Mouse (Mus musculus): Measurements from ENCODE around the gene Arel1. TPM values are rescaled to one million over a fixed set of nuclear protein-coding genes. Genes with fewer than 3 reads are reported as not detected.
A peak's percentile ranks its signal among the peaks of the same experiment; 100 is the strongest.

Gene Arel1
- polyA plus RNA-seq (2017; shearing (Covaris generic)), result 10 to 100 TPM; 21.6 to 31.4 (median 28.6) TPM

DNA sequence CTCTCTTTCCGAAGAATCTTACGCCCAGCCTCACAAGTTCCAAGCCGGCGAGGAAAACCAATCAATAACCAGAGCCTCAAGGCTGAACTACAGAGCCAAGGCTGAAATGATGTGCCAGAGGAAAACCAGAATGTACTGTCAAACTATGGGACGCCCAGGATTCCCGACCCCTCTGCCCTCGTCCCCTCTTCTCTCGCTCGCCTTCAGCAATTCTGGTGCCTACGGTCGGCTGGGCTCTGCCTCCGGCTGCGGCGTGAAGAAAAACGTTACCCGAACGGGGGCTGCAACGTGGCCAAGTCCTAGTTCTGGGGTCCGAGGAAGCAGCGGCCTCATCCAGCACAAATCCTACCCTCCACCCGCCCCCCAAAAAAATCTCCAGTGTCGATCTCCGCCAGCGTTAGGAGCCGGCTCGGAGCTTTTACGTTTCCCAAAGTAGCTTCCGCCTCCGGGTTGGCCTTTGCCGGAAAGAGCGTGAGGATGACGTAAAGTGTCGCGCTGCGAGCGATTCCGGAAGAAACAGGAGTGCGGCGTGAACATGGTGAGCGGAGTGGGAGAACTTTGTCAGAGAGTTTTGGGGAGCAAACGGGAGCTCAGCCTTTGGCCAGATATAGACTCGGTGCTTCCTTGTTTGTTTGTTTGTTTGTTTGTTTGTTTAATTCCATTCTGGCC is at the start of gene Arel1, which contains the start of gene Fcf1:
Arel1 (minus strand) TSS at position 473 of the 669 bp plus-strand sequence.
Fcf1 (plus strand) TSS at position 470 of the 669 bp plus-strand sequence.
- ATAC-seq, result peak; percentile 77

DNA sequence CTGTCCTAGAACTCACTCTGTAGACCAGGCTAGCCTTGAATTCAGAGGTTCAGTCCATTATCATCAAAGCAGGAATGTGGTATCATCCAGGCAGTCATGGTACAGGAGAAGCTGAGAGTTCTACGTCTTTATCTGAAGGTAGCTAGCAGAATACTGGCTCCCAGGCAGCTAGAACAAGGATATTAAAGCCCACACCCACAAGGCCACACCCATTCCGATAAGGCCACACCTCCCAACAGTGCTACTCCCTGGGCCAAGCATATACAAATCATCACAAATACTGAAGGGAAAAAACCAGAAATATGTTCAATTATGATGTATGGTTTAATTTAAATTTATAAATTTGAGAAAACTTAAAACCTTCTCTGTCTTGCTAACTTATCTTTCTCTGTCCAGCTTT is 41.5 kb upstream of the Arel1 start:
- no peak for ATAC-seq

DNA sequence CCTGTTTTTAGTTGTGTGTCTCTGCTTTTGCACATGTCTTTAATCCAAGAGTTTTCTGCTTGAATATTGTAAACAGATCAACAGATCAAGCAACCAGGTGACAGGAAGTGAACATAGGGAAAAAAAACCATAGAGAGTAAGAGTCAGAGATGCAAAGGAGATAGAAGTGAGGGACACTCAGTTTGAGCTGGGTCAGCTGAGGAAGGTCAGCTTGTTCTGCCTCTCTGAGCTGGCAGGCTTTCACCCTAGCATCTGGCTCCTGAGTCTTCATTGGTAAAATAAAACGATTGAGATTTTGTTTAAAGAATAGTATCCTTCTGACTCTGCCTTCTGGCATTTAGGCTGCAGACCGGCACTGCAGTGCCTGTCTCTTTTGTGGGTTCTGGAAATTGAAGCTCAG is 39.8 kb upstream of the Arel1 start:
- ATAC-seq, result no peak

DNA sequence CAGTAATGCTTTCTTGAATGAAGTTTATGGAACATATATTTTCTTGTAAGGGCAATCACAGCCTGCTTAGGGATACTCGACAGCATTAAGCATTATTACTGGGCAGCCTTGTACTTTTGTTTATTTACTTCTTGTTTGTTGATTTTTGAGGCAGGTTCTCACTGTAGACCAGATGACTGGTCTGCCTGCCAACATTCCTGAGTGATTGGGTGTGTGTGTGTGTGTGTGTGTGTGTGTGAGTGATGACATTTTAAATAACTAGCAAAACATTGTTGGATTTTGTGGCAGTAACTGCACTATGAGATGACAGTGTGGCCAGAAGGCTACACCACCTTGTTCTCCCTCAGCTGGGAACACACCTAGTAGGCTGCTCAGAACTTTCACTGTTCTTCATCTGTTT is 39.1 kb upstream of the Arel1 start:
- no peak for ATAC-seq

DNA sequence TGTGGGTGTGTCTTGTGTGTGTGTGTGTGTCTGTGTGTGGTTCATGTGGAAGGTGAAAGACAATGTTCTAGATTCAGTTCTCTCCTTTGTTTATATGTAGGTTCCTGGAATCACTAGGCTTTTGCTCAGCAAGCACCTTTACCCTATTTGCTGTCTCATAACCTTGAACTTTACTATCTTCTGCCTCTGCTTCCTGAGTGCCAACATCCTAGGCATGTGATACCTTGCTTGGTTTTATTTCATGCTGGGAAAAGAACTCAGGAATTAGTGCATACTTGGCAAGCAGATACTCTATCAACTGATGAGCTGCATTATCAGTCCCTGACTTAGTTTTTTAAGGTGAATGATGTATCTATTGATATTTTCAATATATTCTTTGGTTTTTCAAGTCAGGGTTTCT is 36.3 kb upstream of the Arel1 start:
- ATAC-seq, result no peak

DNA sequence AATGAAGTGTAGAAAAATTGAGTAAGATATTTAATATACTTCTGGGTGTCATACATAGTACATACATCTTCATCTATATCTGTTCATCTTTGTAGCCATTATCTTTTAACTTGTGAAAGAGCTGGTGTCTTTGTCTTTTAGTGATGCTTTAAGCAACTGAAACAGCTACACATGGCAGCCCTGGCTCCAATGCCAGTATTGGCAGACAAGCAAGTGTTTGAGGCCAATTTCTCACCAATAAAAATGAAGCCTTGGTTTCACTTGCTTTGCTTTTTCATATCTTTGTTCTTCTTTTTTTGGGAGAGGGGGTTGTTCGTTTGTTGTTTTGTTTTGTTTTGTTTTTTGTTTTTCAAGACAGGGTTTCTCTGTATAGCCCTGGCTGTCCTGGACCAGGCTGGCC is 35.5 kb upstream of the Arel1 start:
- ATAC-seq, result no peak

DNA sequence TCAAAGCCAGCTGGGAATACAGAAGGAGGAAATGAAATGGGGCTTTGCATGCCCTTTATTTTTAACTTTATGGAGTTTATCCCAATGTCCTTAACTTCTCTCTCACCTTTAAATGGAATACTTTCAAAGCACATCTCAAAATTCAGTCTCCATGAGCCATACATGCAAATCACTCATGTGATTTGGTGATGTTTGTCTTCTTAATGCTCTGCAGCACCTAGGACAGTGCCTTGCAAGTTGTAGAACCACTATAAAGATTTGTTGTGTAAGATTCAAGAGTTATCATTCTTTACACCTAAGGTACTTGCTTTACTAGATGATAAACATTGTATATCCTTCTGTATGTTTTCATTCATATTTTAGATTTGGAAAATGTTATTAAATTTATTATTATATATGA is 28.4 kb upstream of the Arel1 start:
- no peak for ATAC-seq

DNA sequence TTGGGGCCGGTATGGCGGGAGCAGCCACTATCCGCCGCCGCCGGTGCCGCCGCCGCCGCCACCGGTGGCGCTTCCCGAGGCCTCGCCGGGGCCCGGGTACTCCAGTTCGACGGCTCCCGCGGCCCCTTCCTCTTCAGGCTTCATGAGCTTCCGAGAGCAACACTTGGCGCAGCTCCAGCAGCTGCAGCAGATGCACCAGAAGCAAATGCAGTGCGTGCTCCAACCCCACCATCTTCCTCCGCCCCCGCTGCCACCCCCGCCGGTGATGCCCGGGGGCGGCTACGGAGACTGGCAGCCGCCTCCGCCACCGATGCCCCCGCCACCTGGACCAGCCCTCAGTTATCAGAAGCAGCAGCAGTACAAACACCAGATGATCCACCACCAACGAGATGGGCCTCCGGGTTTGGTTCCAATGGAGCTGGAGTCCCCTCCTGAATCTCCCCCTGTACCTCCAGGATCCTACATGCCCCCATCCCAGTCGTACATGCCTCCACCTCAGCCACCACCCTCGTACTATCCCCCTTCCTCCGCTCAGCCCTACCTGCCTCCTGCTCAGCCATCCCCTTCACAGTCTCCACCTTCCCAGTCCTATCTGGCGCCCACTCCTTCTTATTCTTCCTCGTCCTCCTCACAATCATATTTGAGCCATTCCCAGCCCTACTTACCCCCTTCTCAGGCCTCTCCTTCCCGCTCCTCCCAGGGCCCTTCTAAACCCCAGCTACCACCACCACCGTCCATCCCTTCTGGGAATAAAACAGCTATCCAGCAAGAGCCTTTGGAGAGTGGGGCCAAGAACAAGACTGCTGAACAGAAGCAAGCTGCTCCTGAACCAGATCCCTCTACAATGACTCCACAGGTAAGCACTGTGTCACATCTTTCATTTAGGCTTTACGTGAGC is 26.1 kb upstream of the Arel1 start:
- ATAC-seq, result peak; percentile 12

DNA sequence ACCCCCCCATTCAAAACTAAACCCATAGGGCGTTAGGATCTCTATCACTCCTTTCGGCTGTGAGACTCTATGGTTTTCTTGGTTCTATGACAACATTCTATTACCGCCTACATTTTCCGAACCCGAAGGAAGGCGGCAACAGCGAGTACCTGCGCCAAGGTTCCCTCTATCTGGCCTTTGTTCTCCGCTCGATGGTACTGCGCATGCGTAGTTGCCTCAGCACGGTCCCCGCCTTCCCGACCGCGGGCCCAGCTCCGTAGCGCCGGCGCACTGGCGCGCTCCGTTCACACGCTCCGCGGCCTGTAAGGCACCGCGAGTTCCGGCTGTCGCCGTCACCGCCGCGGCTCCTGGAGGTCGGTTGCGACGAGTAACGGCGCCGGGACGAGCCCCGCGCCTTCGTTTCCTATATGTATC is 25.4 kb upstream of the Arel1 start, which contains the start of gene Ylpm1:
Ylpm1 (plus strand) TSS at position 239 of the 414 bp plus-strand sequence.
- peak; percentile 95 for ATAC-seq

DNA sequence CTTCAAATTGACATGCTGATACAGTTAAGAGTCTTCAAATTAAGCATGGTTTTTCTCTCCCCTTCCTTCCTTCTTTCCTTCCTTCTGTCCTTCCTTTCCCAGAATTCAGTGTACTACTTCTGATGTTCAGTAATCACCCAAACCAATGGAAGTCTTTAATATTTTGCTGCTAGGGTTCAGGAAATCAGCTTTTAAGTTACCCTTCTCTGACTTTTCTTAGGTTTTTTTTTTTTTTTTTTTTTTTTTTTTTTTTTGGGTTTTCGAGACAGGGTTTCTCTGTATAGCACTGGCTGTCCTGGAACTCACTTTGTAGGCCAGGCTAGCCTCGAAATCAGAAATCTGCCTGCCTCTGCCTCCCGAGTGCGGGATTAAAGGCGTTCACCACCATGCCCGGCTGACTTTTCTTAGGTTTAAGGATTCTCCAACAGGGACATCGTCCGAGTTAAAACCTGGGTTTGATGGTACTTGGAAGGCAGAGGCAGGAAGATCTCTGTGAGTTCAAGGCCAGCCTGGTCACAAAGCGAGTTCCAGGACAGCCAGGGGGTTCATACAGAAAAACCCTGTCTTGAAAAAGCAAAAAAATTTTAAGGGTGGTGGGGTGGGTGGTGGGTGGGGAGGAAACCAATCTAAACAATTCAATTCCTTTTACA is 24.5 kb upstream of the Arel1 start:
- ATAC-seq, result no peak

DNA sequence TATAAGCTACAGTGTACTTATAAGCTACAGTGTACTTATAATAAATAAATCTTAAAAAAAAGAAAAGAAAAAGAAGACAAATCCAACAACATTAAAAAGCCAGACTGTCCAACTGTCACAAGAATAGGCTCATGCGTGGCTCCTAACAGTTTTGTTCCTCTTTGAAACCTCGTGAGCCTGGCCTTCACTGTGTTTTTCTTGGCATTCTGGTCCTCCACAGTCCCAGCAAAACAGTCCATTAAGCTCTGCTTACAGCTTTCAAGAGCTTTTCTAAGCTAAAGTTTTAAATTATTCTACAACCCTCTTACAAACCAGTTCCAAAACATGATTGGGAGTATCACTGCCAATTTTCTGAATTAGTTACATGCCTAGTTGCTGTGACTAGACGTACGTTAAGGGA is 18.8 kb upstream of the Arel1 start:
- ATAC-seq, result no peak

DNA sequence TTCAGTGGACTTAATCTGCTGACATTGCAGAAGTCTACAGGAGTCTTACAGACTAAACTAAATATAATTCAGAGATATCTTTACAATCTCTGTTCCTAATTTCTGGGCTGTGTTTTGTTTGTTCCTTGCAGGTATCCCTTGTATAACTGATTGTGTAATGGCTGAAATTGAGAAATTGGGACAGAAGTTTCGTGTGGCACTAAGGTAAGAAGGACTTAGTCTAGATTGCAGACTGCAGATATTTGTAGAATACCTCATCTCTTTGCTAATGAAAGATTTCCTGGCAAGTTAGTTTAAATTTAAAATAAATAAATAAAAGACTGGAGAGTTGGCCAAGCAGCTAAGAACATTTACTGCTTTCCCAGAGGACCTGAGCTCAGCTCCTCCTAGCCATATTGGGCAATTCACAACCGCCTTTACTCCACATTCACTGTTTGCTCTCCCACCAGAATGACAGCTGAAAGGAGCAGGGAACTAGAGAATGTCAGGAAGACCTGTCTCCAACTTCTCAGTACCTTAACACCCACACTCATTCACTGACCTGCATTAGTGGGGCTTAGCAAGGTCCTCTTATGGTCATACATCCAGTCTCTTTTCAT is 8.7 kb upstream of the Arel1 start:
- no peak for ATAC-seq

DNA sequence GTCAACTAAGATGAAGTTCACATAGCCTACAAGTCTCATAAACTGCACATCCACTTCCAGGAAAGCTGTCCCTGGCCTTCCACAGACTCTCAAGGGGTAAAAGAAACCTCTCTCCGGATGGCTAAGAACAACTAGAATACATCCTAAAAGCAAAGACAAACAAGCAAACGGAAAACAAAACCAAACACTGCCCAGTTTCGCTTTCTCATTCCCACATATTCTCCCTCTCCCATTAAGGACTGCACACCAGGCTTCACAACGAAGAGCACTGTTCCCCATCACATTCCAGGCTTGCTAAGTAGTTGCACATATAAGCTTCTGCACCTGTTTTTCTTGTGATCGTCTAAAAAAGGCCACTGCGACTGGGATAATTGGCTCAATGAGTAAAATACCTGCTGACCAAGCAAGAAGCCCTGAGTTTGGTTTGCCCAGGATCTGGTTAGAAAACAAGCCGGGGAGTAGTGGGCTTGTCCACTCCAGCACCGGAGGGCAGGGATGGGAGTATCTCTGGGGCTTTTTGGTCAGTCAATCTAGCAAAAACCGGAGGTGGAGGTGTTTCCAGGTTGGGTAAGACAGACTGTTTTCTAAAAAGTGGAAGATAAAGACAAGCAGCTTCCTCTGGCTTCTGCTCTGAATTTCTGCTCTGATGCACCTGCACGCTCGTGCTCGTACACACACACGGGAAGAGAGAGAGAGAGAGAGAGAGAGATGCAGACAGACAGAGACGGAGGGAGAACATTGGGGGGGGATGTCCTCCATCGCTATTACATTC is 858 bp downstream of the Arel1 start:
- peak; percentile 38 for ATAC-seq

DNA sequence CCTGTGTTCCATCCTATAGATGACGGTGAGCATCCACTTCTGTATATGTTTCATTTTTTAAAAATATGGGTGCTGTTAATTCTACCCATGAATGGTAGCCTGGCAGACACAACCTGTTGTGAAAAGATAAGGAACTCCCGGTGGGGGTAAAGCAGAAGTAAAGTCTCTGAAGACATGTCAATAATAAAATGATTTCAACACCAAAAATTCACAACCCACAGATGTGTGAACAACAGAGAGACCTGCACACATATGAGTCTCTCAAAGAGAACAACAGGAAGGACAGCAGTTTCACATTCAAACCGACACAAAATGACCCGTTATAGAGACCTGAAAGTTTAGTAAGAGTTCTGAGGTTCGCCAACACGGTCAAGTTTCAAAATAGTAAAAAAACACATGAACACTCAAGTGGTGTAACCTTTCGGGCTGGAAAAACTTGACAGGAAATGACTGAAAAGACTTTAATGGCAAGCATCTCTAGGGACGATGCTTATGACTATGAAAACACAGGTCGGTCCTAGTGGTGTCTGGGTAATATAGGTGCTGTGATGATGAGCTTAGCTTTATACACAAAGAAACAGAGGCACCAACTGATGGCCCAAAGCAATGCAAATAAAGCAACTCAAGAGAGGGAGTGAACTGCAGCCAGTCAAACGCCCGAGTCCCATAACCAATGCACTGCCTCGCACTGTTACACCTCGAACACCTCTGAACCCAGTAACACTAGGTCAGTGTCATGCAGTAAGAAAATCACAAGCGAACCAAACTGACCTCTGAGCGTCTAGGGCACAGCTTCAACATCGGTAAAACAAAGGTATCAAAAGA is 1.7 kb downstream of the Arel1 start:
- ATAC-seq, result peak; percentile 67

DNA sequence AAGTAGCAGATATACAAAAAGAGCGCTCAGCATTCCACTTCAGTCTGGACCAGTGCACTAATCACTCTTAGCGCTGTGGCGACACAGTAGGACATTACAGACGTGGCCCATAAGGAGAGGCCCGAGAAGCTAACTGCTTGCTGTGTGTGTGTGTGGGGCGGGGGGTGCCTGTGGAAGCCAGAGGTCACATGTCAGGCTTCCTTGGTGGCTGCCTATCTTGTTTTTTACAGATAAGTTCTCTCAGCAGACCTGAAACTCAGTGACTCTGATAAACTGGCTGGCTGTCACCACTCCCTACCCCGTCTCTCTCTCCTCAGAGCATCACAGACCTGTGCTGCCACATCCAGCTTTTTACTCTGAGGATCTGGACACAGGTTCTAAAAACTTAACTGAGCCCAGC is 8.1 kb downstream of the Arel1 start:
- no peak for ATAC-seq

DNA sequence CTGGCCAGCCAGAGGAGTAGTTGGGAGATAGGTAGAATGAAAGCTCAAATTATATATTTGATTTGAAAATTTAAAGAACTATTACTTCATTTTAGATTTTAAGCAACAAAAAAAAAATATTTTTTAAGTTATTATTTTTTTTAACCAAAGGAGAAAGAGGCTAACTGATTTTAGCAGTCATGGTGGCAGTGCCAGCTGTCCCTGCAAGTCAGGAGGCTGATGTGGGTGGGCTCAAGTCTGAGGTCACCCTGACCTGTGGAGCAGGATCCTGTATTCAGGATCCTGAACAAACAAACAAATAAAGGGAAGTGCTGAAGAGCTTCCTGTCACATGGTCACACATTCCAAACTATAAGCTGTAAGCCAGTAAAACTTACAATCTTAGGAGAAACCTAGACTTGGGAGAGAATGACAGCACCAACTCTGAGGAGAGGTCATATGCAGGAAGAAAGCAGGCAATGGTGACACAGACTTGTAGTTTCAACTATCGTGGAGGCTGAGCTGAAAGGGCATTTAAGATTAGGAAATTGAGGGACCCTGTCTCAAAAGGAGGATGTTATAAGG is 11.8 kb downstream of the Arel1 start:
- ATAC-seq, result no peak

DNA sequence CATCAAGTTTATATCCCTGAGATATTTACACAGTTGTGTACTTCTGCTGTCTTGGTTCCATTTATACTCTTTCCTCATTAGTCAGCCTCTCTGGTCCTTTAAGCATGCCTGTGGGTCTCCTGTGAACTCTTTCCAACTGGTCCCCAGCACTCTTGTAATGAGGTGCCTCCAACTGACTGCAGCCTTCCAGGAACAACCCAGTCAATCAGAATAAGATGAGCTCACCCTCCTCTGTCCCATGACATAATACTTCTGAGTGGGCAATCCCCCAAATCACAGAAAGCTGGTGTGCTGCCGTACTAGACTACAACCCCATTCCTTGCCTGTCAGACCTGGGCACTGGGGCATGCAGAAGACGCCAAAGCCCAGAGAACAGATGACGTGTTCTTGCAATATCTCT is 14.4 kb downstream of the Arel1 start:
- ATAC-seq, result no peak

DNA sequence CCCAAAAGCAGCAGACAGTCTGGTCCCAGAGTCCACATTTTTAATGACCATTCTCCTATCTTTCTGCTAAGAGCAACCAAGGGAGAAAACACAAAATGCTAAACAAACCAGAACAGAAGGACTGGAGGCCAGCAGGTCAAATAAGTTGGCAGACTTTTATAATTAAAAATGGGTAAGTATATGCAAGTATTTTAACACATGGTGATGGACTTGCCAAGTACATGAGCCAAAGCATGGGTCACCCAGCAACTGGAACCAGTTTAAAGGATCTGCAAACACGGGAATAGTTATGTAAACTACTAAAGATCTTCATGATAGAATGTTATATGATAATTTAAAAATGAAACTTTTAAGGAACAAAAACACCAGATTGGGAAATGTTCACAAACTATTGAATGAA is 18.3 kb downstream of the Arel1 start:
- ATAC-seq, result no peak

DNA sequence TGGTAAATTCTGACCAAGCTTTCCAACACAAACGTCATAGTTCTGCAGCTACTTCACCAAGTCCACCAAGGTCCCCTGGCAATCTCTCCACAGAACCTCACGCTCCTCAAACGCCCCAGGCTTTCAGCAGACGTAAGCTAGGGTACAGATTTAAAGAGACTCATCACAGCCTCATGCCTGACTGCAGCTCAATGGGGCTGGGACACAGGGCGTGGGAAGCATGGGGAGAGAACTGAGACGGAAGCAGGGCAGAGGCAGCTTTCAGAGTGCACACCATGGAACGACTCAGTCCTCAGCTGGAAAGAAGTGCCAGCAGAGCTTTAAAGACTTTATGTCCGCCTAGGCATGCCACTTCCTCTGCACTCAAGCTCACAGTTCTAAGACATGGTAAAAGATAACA is 19.2 kb downstream of the Arel1 start:
- no peak for ATAC-seq

DNA sequence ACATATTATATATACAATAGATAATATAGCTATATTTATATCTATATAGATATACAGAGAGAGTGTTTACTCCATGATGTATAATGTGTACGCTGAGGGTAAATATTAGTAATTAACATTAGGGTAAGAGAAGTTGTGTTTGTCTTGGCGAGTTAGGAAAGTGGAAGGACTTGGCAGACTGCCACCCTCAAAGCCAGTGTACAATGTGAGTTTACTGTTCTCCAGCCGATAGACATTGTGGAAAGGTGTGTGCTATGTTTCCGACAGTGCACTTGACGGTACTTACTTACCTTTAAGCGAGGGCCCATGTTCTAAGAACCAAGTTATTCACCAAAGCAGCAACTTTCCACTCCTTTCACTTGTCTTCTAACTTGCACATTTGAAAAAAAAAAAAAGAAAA is 19.9 kb downstream of the Arel1 start:
- no peak for ATAC-seq

Data from inflammation-experienced regulatory T-cells, adult 6 months (primary cell).